Mouse (Mus musculus) hindbrain, embryonic 12.5 days (tissue): ENCODE data around the gene Krt42. TPM values are rescaled to one million over a fixed set of nuclear protein-coding genes. Genes with fewer than 3 reads are reported as not detected.

Experiments
- ATAC-seq: fragments of 200-750 bp; cut with Nextera tagmentation; 2 replicates; pipeline ENCODE4 v1.8.0; 2017; ENCODE audit warnings: moderate TSS enrichment; ENCODE audit not compliant: low FRiP score
- H3K27ac ChIP-seq: fragments of 300-500 bp; sonication (generic); 2 replicates; pipeline ENCODE4 v1.5.1; 2016; ENCODE audit warnings: mild to moderate bottlenecking
- H3K27me3 ChIP-seq: fragments of 300-500 bp; sonication (generic); 2 replicates; pipeline ENCODE4 v1.6.1; 2016; ENCODE audit warnings: mild to moderate bottlenecking
- H3K36me3 ChIP-seq: fragments of 300-500 bp; sonication (generic); 2 replicates; pipeline ENCODE4 v1.6.1; 2016; ENCODE audit warnings: mild to moderate bottlenecking
- H3K4me1 ChIP-seq: fragments of 300-500 bp; sonication (generic); 2 replicates; pipeline ENCODE4 v1.6.1; 2016
- H3K4me2 ChIP-seq: fragments of 300-500 bp; sonication (generic); replicated peaks from 2 replicates; pipeline ENCODE4 v1.6.1; 2016; ENCODE audit warnings: mild to moderate bottlenecking
- H3K4me3 ChIP-seq: fragments of 300-500 bp; sonication (generic); 2 replicates; pipeline ENCODE4 v1.5.1; 2016; ENCODE audit warnings: mild to moderate bottlenecking
- H3K9ac ChIP-seq: fragments of 300-500 bp; sonication (generic); 2 replicates; pipeline ENCODE4 v1.6.1; 2016; ENCODE audit warnings: mild to moderate bottlenecking, moderate library complexity
- H3K9me3 ChIP-seq: fragments of 300-500 bp; sonication (generic); replicated peaks from 2 replicates; pipeline ENCODE4 v1.6.1; 2016; ENCODE audit warnings: mild to moderate bottlenecking
- WGBS: fragments of 180-500 bp; shearing (Covaris S2); methylation state at CpG from one replicate; pipeline ENCODE4 v1.1.7; 2016; 5-methylcytosine and 5-hydroxymethylcytosine counted together
- polyA plus RNA-seq: library from polyadenylated mRNA; unstranded; fragments of >200 nt; fragmentation: Nextera tagmentation; extraction: Ambion mirVana; gene quantifications from 2 replicates; pipeline ENCODE4 v1.2.1, GENCODE M21; 2016

Gene Krt42
- polyA plus RNA-seq, 1 experiment from 2014 or later: not detected

- H3K4me2 ChIP-seq: no peak overlapping the region
- ATAC-seq: no peak
- no peaks in the 10 kb centered on the region; the same call in 1 of the 2 replicates for H3K27me3 ChIP-seq
- H3K9me3 ChIP-seq: no peaks in the 10 kb centered on the region
- H3K36me3 ChIP-seq: no peaks in the 10 kb centered on the region
- no peak overlapping the region for H3K9ac ChIP-seq
- peaks cover 3% of the 10 kb centered on the region; the same call in 1 of the 2 replicates for H3K4me1 ChIP-seq
- no peak overlapping the region for H3K4me3 ChIP-seq
- WGBS: 70% methylated on average over 15 of the region's 15 CpGs
- no peak overlapping the region for H3K27ac ChIP-seq
Measured at GRCm38 (mm10) chr11:100277726-100278480, 8.2 kb upstream of the Krt42 start.

- no peak overlapping the region for H3K4me2 ChIP-seq
- H3K9ac ChIP-seq: no peak overlapping the region
- H3K27ac ChIP-seq: no peak overlapping the region
- no peaks in the 10 kb centered on the region for H3K9me3 ChIP-seq
- ATAC-seq: no peak
- H3K27me3 ChIP-seq: no peaks in the 10 kb centered on the region
- H3K4me1 ChIP-seq: no peaks in the 10 kb centered on the region
- no peak overlapping the region for H3K4me3 ChIP-seq
- H3K36me3 ChIP-seq: no peaks in the 10 kb centered on the region
- WGBS: 44% methylated on average over 4 of the region's 5 CpGs
Measured at GRCm38 (mm10) chr11:100275466-100275865, 5.8 kb upstream of the Krt42 start.

GRCm38 (mm10) chr11:100274719-100275118, 5.0 kb upstream of the Krt42 start:
- 70% methylated on average over 7 of the region's 7 CpGs for WGBS
- no peak overlapping the region for H3K4me2 ChIP-seq
- no peak overlapping the region for H3K4me3 ChIP-seq
- no peaks in the 10 kb centered on the region for H3K27me3 ChIP-seq
- no peak for ATAC-seq
- no peak overlapping the region for H3K27ac ChIP-seq
- H3K9me3 ChIP-seq: no peaks in the 10 kb centered on the region
- H3K4me1 ChIP-seq: no peaks in the 10 kb centered on the region
- no peak overlapping the region for H3K9ac ChIP-seq
- no peaks in the 10 kb centered on the region for H3K36me3 ChIP-seq

- Histone ChIP-seq H3K36me3 (no peaks in the 10 kb centered on the region), H3K27ac (no peak overlapping the region), H3K4me3 (no peak overlapping the region), H3K4me2 (no peak overlapping the region), H3K9me3 (no peaks in the 10 kb centered on the region), H3K4me1 (no peaks in the 10 kb centered on the region), H3K27me3 (no peaks in the 10 kb centered on the region), H3K9ac (no peak overlapping the region)
- ATAC-seq: no peak
- 84% methylated on average over 1 of the region's 1 CpGs for WGBS
Measured at GRCm38 (mm10) chr11:100271878-100272277, 2.2 kb upstream of the Krt42 start.

- no peak overlapping the region for H3K4me3 ChIP-seq
- no peaks in the 10 kb centered on the region for H3K27me3 ChIP-seq
- H3K27ac ChIP-seq: no peak overlapping the region
- H3K4me2 ChIP-seq: no peak overlapping the region
- H3K4me1 ChIP-seq: no peaks in the 10 kb centered on the region
- H3K9ac ChIP-seq: no peak overlapping the region
- H3K36me3 ChIP-seq: no peaks in the 10 kb centered on the region
- WGBS: 26% methylated on average over 13 of the region's 13 CpGs
- H3K9me3 ChIP-seq: no peaks in the 10 kb centered on the region
- ATAC-seq: no peak
Measured at GRCm38 (mm10) chr11:100262058-100262980, 7.4 kb downstream of the Krt42 start.

- Histone ChIP-seq H3K4me2 (no peak overlapping the region), H3K27ac (no peak overlapping the region), H3K27me3 (no peaks in the 10 kb centered on the region), H3K9me3 (no peaks in the 10 kb centered on the region), H3K4me3 (no peak overlapping the region), H3K9ac (no peak overlapping the region), H3K36me3 (no peaks in the 10 kb centered on the region), H3K4me1 (no peaks in the 10 kb centered on the region)
- WGBS: 80% methylated on average over 8 of the region's 9 CpGs
- no peak for ATAC-seq
Measured at GRCm38 (mm10) chr11:100261235-100261605, 8.5 kb downstream of the Krt42 start.

- 86% methylated on average over 21 of the region's 21 CpGs for WGBS
- Histone ChIP-seq H3K4me3 (no peak within 1 kb of the TSS), H3K9me3 (no peaks in the 10 kb centered on the region), H3K9ac (no peak within 1 kb of the TSS), H3K27me3 (no peaks in the 10 kb centered on the region), H3K36me3 (no peaks in the 10 kb centered on the region), H3K27ac (no peak within 1 kb of the TSS), H3K4me1 (no peaks in the 10 kb centered on the region), H3K4me2 (no peak within 1 kb of the TSS)
- ATAC-seq: no peak
Measured at GRCm38 (mm10) chr11:100260514-100261234, 9.0 kb downstream of the Krt42 start, which contains the start of gene Krt17. Gene Krt17, minus strand, starts transcription at chr11:100261029.

- Histone ChIP-seq H3K27ac (no peak overlapping the region), H3K4me3 (no peak overlapping the region), H3K36me3 (no peaks in the 10 kb centered on the region), H3K9ac (no peak overlapping the region), H3K9me3 (no peaks in the 10 kb centered on the region), H3K27me3 (no peaks in the 10 kb centered on the region), H3K4me1 (no peaks in the 10 kb centered on the region), H3K4me2 (no peak overlapping the region)
- 94% methylated on average over 9 of the region's 9 CpGs for WGBS
- no peak for ATAC-seq
Measured at GRCm38 (mm10) chr11:100259079-100259478, 10.6 kb downstream of the Krt42 start.

GRCm38 (mm10) chr11:100257967-100258366, 11.7 kb downstream of the Krt42 start:
- ATAC-seq: no peak

GRCm38 (mm10) chr11:100255514-100255913, 14.2 kb downstream of the Krt42 start:
- H3K4me2 ChIP-seq: no peak overlapping the region
- H3K9ac ChIP-seq: no peak overlapping the region
- ATAC-seq: no peak
- H3K9me3 ChIP-seq: no peaks in the 10 kb centered on the region
- no peak overlapping the region for H3K4me3 ChIP-seq
- no peaks in the 10 kb centered on the region for H3K36me3 ChIP-seq
- no peaks in the 10 kb centered on the region for H3K27me3 ChIP-seq
- H3K4me1 ChIP-seq: no peaks in the 10 kb centered on the region
- no peak overlapping the region for H3K27ac ChIP-seq
- WGBS: 92% methylated on average over 6 of the region's 6 CpGs

More at GRCm38 (mm10) chr11:100257967-100258366, 11.7 kb downstream of the Krt42 start:
- H3K4me2 ChIP-seq: no peak overlapping the region
- H3K4me3 ChIP-seq: no peak overlapping the region
- no peak overlapping the region for H3K27ac ChIP-seq
- 88% methylated on average over 1 of the region's 1 CpGs for WGBS
- H3K4me1 ChIP-seq: no peaks in the 10 kb centered on the region
- no peak overlapping the region for H3K9ac ChIP-seq
- H3K27me3 ChIP-seq: no peaks in the 10 kb centered on the region
- H3K9me3 ChIP-seq: no peaks in the 10 kb centered on the region
- H3K36me3 ChIP-seq: no peaks in the 10 kb centered on the region

GRCm38 (mm10) chr11:100254360-100255090, 15.1 kb downstream of the Krt42 start:
- H3K4me2 ChIP-seq: no peak overlapping the region
- no peaks in the 10 kb centered on the region for H3K4me1 ChIP-seq
- no peak overlapping the region for H3K9ac ChIP-seq
- no peak overlapping the region for H3K4me3 ChIP-seq
- H3K27me3 ChIP-seq: no peaks in the 10 kb centered on the region
- H3K27ac ChIP-seq: no peak overlapping the region
- no peak for ATAC-seq
- H3K36me3 ChIP-seq: no peaks in the 10 kb centered on the region
- H3K9me3 ChIP-seq: no peaks in the 10 kb centered on the region; the same call in 1 of the 2 replicates
- 81% methylated on average over 5 of the region's 5 CpGs for WGBS
